In the genomic region with DNA sequence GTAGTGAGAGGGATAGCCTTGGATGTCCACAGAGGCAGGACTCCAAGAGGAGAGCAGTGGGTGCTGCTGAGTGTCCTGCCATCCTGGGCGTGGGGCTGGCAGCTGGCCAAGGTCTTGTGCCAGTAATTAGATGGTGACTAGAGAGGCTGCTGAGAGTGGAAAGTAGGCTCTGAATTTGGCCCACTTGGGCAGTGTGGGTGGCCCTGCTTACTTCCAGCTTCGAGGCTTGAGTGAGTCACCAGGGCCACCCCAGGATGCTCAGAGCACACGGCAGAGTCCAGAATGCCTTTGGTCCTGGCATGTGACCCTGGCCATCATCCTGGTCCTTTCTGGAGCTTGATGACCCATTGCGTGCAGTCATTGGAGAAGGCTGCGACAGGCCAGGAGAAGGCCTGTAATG, we compare ENCODE assay signal across 9 mouse cellular contexts. TPM values are rescaled to one million over a fixed set of nuclear protein-coding genes. Genes with fewer than 3 reads are reported as not detected.
DNase-seq lines count a peak whose midpoint lies in the region; ATAC-seq and TF ChIP-seq lines count a peak whose summit lies in the region.
"Had no signal": no experiment of that assay in that cellular context is flagged by ENCODE, and none has a peak within 500 bp of the region (broad histone marks: within the 10 kb centered on the region; RNA-seq: fewer than 3 reads in every experiment).

No protein-coding gene starts in this region.

- no peaks in the 10 kb centered on the region for H3K36me3 ChIP-seq in heart, adult 2 months (ENCODE audit: control insufficient read depth, insufficient read depth, low read length)
- H3K36me3 ChIP-seq in heart, postnatal 0 days (replicated peaks; ENCODE audit: control insufficient read depth, insufficient read depth, low read length): no peaks in the 10 kb centered on the region
- no peaks in the 10 kb centered on the region for H3K36me3 ChIP-seq in midbrain, postnatal 0 days (ENCODE audit: insufficient read depth, low read length)
- H3K36me3 ChIP-seq: heart, embryonic 15.5 days had no signal

- TF ChIP-seq CTCF in heart, adult 2 months (IDR thresholded peaks at IDR 0.05): no peak
- TF ChIP-seq CTCF in heart, postnatal 0 days (IDR thresholded peaks at IDR 0.05; ENCODE audit: low read depth): no peak
- TF ChIP-seq CTCF in midbrain, postnatal 0 days (IDR thresholded peaks at IDR 0.05): no peak

- H3K4me2 ChIP-seq in heart, postnatal 0 days (ENCODE audit: low read depth, low read length): no peak overlapping the region
- no peak overlapping the region for H3K4me2 ChIP-seq in midbrain, postnatal 0 days (ENCODE audit: low read depth, low read length, poor library complexity, severe bottlenecking)
- H3K4me2 ChIP-seq: heart, embryonic 15.5 days had no signal

- no peak overlapping the region for H3K27ac ChIP-seq in heart, adult 2 months
- H3K27ac ChIP-seq in heart, postnatal 0 days (ENCODE audit: low read depth): peak overlapping the region; percentile 15; the same call in 1 of the 2 replicates
- no peak overlapping the region for H3K27ac ChIP-seq in midbrain, postnatal 0 days (ENCODE audit: low read depth, low read length)
- H3K27ac ChIP-seq: heart, embryonic 15.5 days had no signal

- peak; percentile 41 to 48 for DNase-seq in heart, adult 2 months
- DNase-seq in heart, postnatal 10 days: no peak
- peak; percentile 80 for DNase-seq in brain, adult 2 months (ENCODE audit: low read depth, low spot score)
- no peak for DNase-seq in heart, postnatal 0 days (ENCODE audit: low spot score)
- peak; percentile 45 to 59 for DNase-seq in lung, postnatal 4 days
- DNase-seq in midbrain, postnatal 0 days (ENCODE audit: low spot score): no peak
- no peak for DNase-seq in urinary bladder, postnatal 10 days (ENCODE audit: low spot score)

- intact Hi-C loops in heart, adult 2 months (cut with DNase I): no loop called here
- intact Hi-C loops in heart, postnatal 10 days (cut with DNase I): no loop called here

- ATAC-seq in heart, postnatal 0 days (ENCODE audit: insufficient read depth, low read depth): peak; percentile 49; the same call in 1 of the 2 replicates
- no peak for ATAC-seq in midbrain, postnatal 0 days (ENCODE audit: low FRiP score)
- no peak for ATAC-seq in erythroblast, adult 5-6 weeks (replicated peaks; ENCODE audit: low FRiP score, poor library complexity, severe bottlenecking)

- peaks cover 15% of the 10 kb centered on the region for H3K4me1 ChIP-seq in heart, adult 2 months (ENCODE audit: control insufficient read depth, insufficient read depth, low read length)
- peaks cover 41% of the 10 kb centered on the region for H3K4me1 ChIP-seq in heart, postnatal 0 days (ENCODE audit: control insufficient read depth, insufficient read depth)
- no peaks in the 10 kb centered on the region for H3K4me1 ChIP-seq in midbrain, postnatal 0 days (ENCODE audit: insufficient read depth, low read length)

- no peak overlapping the region for H3K9ac ChIP-seq in heart, adult 2 months (ENCODE audit: low read depth, low read length)
- H3K9ac ChIP-seq in heart, postnatal 0 days (replicated peaks; ENCODE audit: low read depth, low read length): no peak overlapping the region
- no peak overlapping the region for H3K9ac ChIP-seq in midbrain, postnatal 0 days (replicated peaks; ENCODE audit: low read length, poor library complexity, severe bottlenecking)
- H3K9ac ChIP-seq: heart, embryonic 15.5 days had no signal

- H3K79me2 ChIP-seq in heart, adult 2 months (replicated peaks; ENCODE audit: control insufficient read depth, insufficient read depth, low read length): peaks cover 9% of the 10 kb centered on the region

- WGBS in heart, adult 2 months: 51% methylated on average over 5 of the region's 5 CpGs
- 44% methylated on average over 5 of the region's 5 CpGs for WGBS in heart, postnatal 0 days
- WGBS in midbrain, postnatal 0 days: 88% methylated on average over 5 of the region's 5 CpGs

- H3K9me3 ChIP-seq in heart, postnatal 0 days (replicated peaks; ENCODE audit: control insufficient read depth, low read length): no peaks in the 10 kb centered on the region
- H3K9me3 ChIP-seq in midbrain, postnatal 0 days (ENCODE audit: low read length): no peaks in the 10 kb centered on the region
- H3K9me3 ChIP-seq: heart, embryonic 15.5 days had no signal

- no peak for TF ChIP-seq EP300 in heart, adult 2 months (IDR thresholded peaks at IDR 0.05; ENCODE audit: insufficient read depth, low read depth, low read length)
- TF ChIP-seq EP300 in heart, postnatal 0 days (IDR thresholded peaks at IDR 0.05; ENCODE audit: low read depth): no peak

- TF ChIP-seq POLR2A in heart, adult 2 months (IDR thresholded peaks at IDR 0.05; ENCODE audit: insufficient read depth, low read depth, low read length): no peak

- no peaks in the 10 kb centered on the region for H3K27me3 ChIP-seq in heart, adult 2 months (ENCODE audit: control insufficient read depth, insufficient read depth, low read length)
- no peaks in the 10 kb centered on the region for H3K27me3 ChIP-seq in heart, postnatal 0 days (ENCODE audit: control insufficient read depth, insufficient read depth, low read length)
- no peaks in the 10 kb centered on the region for H3K27me3 ChIP-seq in midbrain, postnatal 0 days (ENCODE audit: insufficient read depth, low read length)
- H3K27me3 ChIP-seq: heart, embryonic 15.5 days had no signal

- no peak overlapping the region for H3K4me3 ChIP-seq in heart, adult 2 months
- no peak overlapping the region for H3K4me3 ChIP-seq in heart, postnatal 0 days (ENCODE audit: low read depth, low read length)
- H3K4me3 ChIP-seq in midbrain, postnatal 0 days (ENCODE audit: low read depth, low read length): no peak overlapping the region
- H3K4me3 ChIP-seq: heart, embryonic 15.5 days had no signal

RNA-seq across cellular contexts. Expression of a gene that starts 31.1 kb away (rescaled TPM):
- total RNA-seq in heart, adult 2 months (2021): 10 to 100 TPM; 44.3 to 45.5 TPM
- 30.7 and 43.5 TPM in 2 replicates for polyA plus RNA-seq in heart, adult 2 months (2012; rRNA removed)
- total RNA-seq in heart, postnatal 10 days (2021): 10 to 100 TPM; 88.1 to 92.3 TPM
- 46.7 and 53.0 TPM in 2 replicates for total RNA-seq in heart, postnatal 0 days (2014; rRNA removed; ENCODE audit: low replicate concordance)
- 39.7 and 41.6 TPM in 2 replicates for polyA plus RNA-seq in heart, postnatal 0 days (2015; fragmentation: Nextera tagmentation; extraction: Ambion mirVana)
- total RNA-seq in midbrain, postnatal 0 days (2014; rRNA removed): 23.2 and 25.8 TPM in 2 replicates
- polyA plus RNA-seq in midbrain, postnatal 0 days (2015; fragmentation: Nextera tagmentation; extraction: Ambion mirVana): 22.9 and 23.3 TPM in 2 replicates
- not detected in 2 replicates for total RNA-seq in erythroblast, adult 5-6 weeks (2015; ENCODE audit: low replicate concordance)
- not detected in 2 replicates for total RNA-seq in erythroblast, adult 5-6 weeks (2017; ENCODE audit: low replicate concordance)

Comparison
In these comparisons a context has a peak if more than half of its experiments do, and no peak if none do; other contexts are left out.
1. DNase-seq: peak in heart, adult 2 months (2 of 2), brain, adult 2 months (single experiment) and lung, postnatal 4 days (2 of 2); none in heart, postnatal 10 days (0 of 2), heart, postnatal 0 days (single experiment), midbrain, postnatal 0 days (single experiment) and urinary bladder, postnatal 10 days (single experiment).
2. RNA of a gene that starts 31.1 kb away (total RNA-seq): 88.1 to 92.3 TPM in heart, postnatal 10 days, 46.7 to 53.0 TPM in heart, postnatal 0 days, 44.3 to 45.5 TPM in heart, adult 2 months and 23.2 to 25.8 TPM in midbrain, postnatal 0 days; not detected in erythroblast, adult 5-6 weeks; every median in the first group is over 10 times any median in the second.